Mouse (Mus musculus) intestine, embryonic 15.5 days (tissue): ENCODE measurements around the gene Cox19. TPM values are rescaled to one million over a fixed set of nuclear protein-coding genes. Genes with fewer than 3 reads are reported as not detected.
A peak's percentile ranks its signal among the peaks of the same experiment; 100 is the strongest.
"Not testable (repeated sequence)": the region's sequence is repeated elsewhere in the genome, so short reads cannot be mapped to it uniquely, and the experiment has no call there.

Experiments
- ATAC-seq: fragments of 200-750 bp; cut with Nextera tagmentation; 2 replicates; pipeline ENCODE4 v1.8.0; 2017; ENCODE audit warnings: moderate TSS enrichment, moderate library complexity
- H3K27ac ChIP-seq: fragments of 300-500 bp; sonication (generic); 2 replicates; pipeline ENCODE4 v1.5.1; 2015; ENCODE audit warnings: mild to moderate bottlenecking, inconsistent platforms
- H3K27me3 ChIP-seq: fragments of 300-500 bp; sonication (generic); replicated peaks from 2 replicates; pipeline ENCODE4 v1.6.1; 2015; ENCODE audit warnings: inconsistent platforms
- H3K36me3 ChIP-seq: fragments of 300-500 bp; sonication (generic); 2 replicates; pipeline ENCODE4 v1.6.1; 2015; ENCODE audit warnings: inconsistent platforms
- H3K4me1 ChIP-seq: fragments of 300-500 bp; sonication (generic); replicated peaks from 2 replicates; pipeline ENCODE4 v1.6.1; 2015; ENCODE audit warnings: inconsistent platforms
- H3K4me2 ChIP-seq: fragments of 300-500 bp; sonication (generic); replicated peaks from 2 replicates; pipeline ENCODE4 v1.6.1; 2015; ENCODE audit warnings: mild to moderate bottlenecking, inconsistent platforms
- H3K4me3 ChIP-seq: fragments of 300-500 bp; sonication (generic); replicated peaks from 2 replicates; pipeline ENCODE4 v1.5.1; 2015; ENCODE audit warnings: inconsistent platforms
- H3K9ac ChIP-seq: fragments of 300-500 bp; sonication (generic); 2 replicates; pipeline ENCODE4 v1.6.1; 2015; ENCODE audit warnings: inconsistent platforms
- H3K9me3 ChIP-seq: fragments of 300-500 bp; sonication (generic); 2 replicates; pipeline ENCODE4 v1.6.1; 2016; ENCODE audit warnings: inconsistent platforms
- WGBS: fragments of 180-500 bp; shearing (Covaris S2); methylation state at CpG from one replicate; pipeline ENCODE4 v1.1.7; 2015; 5-methylcytosine and 5-hydroxymethylcytosine counted together
- polyA plus RNA-seq: library from polyadenylated mRNA; unstranded; fragments of >200 nt; fragmentation: Nextera tagmentation; extraction: Ambion mirVana; gene quantifications from 2 replicates; pipeline ENCODE4 v1.2.1, GENCODE M21; 2015

The Cox19 gene
- polyA plus RNA-seq = 162 and 168 TPM in 2 replicates

DNA sequence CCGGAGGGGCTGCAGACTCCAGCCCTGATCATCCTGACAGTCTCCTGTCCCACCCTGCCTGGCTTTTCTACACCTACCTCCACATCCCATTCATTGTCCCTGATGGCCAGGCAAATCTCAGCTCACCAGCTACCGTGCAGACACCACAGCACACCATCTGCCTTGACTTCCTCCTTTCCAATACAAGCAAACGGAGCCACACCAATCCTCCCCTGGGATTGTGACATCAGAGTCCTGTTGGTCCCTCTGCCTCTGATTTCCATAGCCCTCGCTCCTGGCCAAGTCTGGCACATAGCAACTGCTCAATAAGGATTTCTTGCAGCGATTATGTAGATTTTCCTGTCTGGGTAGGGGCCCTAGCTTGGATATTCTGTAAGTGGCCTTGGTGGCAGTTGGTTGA is at the start of gene Cox19:
Gene Cox19 (minus strand): TSS at position 285 of the 400 bp plus-strand sequence.
- Histone ChIP-seq H3K4me3 (peak within 1 kb of the TSS; percentile 40), H3K36me3 (no peaks in the 10 kb centered on the region), H3K4me2 (peak within 1 kb of the TSS; percentile 55), H3K27ac (peak within 1 kb of the TSS; percentile 92), H3K9me3 (no peaks in the 10 kb centered on the region), H3K9ac (peak within 1 kb of the TSS; percentile 50), H3K27me3 (no peaks in the 10 kb centered on the region), H3K4me1 (peaks cover 36% of the 10 kb centered on the region)
- 44% methylated on average over 5 of the region's 5 CpGs for WGBS
- no peak for ATAC-seq

DNA sequence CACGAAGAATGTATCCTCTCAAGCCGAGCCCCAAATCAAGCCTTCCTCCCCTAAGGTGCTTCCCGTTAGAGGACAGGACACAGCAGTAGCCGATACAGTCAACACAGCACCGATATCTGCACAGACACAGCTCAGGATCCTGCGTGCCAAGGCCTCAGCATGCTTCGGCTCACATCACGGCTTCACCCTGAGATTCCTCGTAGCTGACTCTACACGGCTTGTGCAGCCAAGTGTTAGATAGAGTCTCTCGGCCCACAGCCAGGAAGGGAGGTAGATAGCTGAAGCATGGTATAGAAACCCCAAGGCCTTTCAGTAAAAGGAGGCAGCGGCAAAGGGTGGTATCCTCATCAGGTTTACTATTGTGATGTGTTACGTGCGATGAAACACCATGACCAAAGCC is 48.8 kb upstream of the Cox19 start:
- no peak for ATAC-seq
- no peak overlapping the region for H3K4me2 ChIP-seq
- H3K36me3 ChIP-seq = no peaks in the 10 kb centered on the region
- no peak overlapping the region for H3K27ac ChIP-seq
- H3K9ac ChIP-seq = no peak overlapping the region
- WGBS = 89% methylated on average over 14 of the region's 14 CpGs
- no peak overlapping the region for H3K4me3 ChIP-seq
- 0 out of 2 replicates have a peak, but pooled peaks cover 7% of the 10 kb centered on the region for H3K4me1 ChIP-seq
- no peaks in the 10 kb centered on the region for H3K27me3 ChIP-seq
- H3K9me3 ChIP-seq = no peaks in the 10 kb centered on the region

DNA sequence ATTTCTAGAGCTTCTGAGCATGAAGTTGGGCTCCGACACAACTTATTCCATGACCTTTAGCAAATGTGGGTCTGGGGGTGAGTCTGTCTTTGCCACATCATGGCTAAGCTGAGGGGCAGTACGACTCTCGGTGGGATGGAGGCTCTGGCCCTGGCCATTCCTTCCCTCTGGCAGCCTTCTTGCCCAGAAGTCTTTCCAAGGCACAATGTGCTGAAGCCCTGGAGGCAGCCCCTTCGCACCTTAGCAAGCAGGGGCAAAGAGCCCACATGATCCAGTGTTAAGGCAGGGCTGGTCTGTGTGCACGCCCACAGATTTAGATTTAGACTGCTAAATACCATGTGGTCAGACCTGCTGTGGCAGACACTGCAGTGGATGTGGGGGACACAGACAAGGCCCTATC is 47.6 kb upstream of the Cox19 start:
- Histone ChIP-seq H3K4me3 (no peak overlapping the region), H3K9ac (no peak overlapping the region), H3K4me2 (no peak overlapping the region), H3K27ac (no peak overlapping the region), H3K27me3 (no peaks in the 10 kb centered on the region), H3K4me1 (0 out of 2 replicates have a peak, but pooled peaks cover 7% of the 10 kb centered on the region), H3K36me3 (no peaks in the 10 kb centered on the region), H3K9me3 (no peaks in the 10 kb centered on the region)
- 75% methylated on average over 5 of the region's 5 CpGs for WGBS
- no peak for ATAC-seq

DNA sequence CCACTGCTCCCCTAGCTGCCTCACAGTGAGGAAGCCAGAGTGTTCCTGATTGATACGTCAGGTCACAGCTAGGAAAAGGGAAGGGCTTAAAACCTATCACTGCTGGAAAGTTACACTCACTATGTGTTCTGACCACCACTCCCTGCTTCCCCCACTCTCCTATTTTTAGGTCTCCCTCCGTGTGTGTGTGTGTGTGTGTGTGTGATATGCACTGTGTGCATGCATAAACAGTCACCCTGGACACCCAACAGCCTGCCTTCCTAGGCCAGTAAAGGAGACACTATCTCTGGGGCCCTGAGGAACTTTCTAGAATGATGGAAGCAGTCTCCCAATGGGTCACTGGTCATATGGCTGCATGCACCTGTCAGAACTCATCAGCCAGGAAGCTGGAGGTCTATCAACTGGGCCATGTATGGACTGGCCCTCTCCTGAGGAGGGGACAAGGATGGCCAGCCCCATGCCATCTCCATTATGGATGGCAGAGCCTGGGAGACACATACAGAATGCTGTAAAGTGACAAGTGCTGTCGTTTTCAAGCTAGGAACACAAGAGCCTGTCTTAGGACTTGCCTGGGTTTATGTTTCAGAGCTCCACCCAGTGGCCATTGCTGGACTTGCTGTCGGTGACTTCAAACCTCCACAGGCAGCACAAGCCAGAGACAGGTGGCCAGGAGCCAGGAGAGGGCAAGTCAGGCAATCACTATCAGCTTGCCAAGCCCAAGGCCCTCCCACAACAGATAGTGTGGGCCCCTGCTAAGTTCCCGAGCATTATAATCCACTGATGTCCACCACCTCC is 46.9 kb upstream of the Cox19 start:
- Histone ChIP-seq H3K9me3 (no peaks in the 10 kb centered on the region), H3K27me3 (no peaks in the 10 kb centered on the region), H3K4me2 (no peak overlapping the region), H3K9ac (no peak overlapping the region), H3K4me1 (0 out of 2 replicates have a peak, but pooled peaks cover 7% of the 10 kb centered on the region), H3K27ac (no peak overlapping the region), H3K36me3 (no peaks in the 10 kb centered on the region), H3K4me3 (no peak overlapping the region)
- whole genome bisulfite sequencing = 31% methylated on average over 5 of the region's 5 CpGs
- peak; percentile 74 for ATAC-seq

DNA sequence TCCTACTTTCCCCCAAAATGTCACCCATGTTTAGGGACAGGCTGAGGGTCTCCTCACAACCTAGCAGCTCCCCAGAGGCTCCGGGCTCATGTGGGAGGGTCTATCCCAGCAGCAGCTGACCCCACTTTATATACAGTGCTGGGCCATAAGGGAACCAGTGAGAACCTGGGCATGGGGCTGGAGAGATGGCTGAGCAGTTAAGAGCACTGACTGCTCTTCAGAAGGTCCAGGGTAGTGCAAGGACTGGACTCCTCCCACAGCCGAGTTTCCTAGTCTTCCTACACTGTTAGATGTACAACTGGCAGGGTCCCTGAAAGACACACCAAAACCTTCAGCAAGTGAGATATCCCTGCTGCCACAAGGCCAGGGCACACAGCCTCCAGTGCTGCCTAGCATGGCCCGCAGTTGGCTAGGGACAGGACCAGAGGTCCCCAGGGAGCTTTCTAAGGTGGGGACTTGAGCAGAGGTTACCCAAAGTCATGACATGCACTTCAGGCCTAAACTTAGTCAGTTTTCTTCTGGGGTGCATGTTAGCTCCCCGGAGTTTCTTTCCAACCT is 46.2 kb upstream of the Cox19 start:
- Histone ChIP-seq H3K27me3 (no peaks in the 10 kb centered on the region), H3K4me3 (no peak overlapping the region), H3K9ac (no peak overlapping the region), H3K9me3 (no peaks in the 10 kb centered on the region), H3K4me1 (0 out of 2 replicates have a peak, but pooled peaks cover 7% of the 10 kb centered on the region), H3K36me3 (no peaks in the 10 kb centered on the region), H3K27ac (no peak overlapping the region), H3K4me2 (no peak overlapping the region)
- no peak for ATAC-seq
- WGBS = 88% methylated on average over 4 of the region's 4 CpGs

DNA sequence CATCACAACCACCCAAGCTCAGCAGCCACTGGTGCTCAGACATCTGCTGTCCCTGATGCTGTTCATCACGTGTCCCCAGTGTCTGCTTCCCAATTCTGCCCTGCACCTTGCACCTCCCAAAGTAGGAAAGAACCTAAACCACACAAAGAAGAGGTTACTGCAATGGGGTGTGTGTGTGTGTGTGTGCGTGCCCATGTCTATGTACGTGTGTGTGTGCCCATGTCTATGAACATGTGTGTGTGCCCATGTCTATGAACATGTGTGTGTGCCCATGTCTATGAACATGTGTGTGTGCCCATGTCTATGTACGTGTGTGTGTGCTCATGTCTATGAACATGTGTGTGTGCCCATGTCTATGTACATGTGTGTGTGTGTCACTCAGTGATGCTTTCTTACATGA is 44.3 kb upstream of the Cox19 start:
- H3K4me2 ChIP-seq = no peak overlapping the region
- H3K9me3 ChIP-seq = no peaks in the 10 kb centered on the region
- no peaks in the 10 kb centered on the region for H3K27me3 ChIP-seq
- no peaks in the 10 kb centered on the region for H3K36me3 ChIP-seq
- H3K4me3 ChIP-seq = no peak overlapping the region
- H3K9ac ChIP-seq = no peak overlapping the region
- 0 out of 2 replicates have a peak, but pooled peaks cover 7% of the 10 kb centered on the region for H3K4me1 ChIP-seq
- WGBS = 89% methylated on average over 4 of the region's 4 CpGs
- ATAC-seq = no peak
- no peak overlapping the region for H3K27ac ChIP-seq

DNA sequence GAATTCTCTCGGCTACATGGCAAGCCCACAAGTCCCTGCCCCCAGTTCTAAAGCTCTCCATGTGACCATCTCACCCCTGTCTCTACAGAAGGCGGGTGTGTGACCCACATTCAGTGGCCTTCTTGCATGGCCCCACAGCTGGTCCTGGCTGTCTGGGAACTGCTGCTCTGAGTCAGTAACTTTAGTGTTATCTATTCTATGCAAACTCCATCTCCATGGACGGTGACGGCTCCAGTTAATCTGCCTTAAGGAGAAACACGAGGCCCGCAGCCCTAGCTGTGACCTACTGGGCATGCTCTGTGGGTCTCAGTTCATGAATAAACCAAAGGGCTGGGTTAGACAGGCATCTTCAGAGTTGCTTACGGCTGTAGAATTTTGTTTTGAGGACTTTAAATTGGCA is 43.2 kb upstream of the Cox19 start:
- no peak for ATAC-seq
- Histone ChIP-seq H3K27me3 (no peaks in the 10 kb centered on the region), H3K9ac (no peak overlapping the region), H3K9me3 (no peaks in the 10 kb centered on the region), H3K4me3 (no peak overlapping the region), H3K27ac (no peak overlapping the region), H3K4me2 (no peak overlapping the region), H3K36me3 (no peaks in the 10 kb centered on the region), H3K4me1 (peaks cover 15% of the 10 kb centered on the region)
- WGBS = 66% methylated on average over 7 of the region's 7 CpGs

DNA sequence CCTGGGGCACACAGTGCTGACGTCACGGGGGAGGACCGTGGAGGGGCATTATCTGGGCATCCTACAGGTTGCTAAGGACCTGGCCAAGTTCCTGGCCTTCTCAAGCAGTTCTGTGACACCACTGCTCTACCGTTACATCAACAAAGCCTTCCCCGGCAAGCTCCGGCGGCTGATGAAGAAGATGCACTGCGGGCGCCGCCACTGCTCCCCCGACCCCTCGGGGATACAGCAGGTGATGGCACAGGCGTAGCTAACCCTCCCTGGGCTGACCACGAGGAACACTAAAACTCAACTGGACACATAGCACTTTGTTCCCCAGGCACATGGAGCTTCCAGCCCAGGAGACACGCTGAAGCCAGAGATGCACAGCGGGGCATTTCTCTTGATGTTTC is 42.0 kb upstream of the Cox19 start:
- Histone ChIP-seq H3K9me3 (no peaks in the 10 kb centered on the region), H3K4me1 (peaks cover 20% of the 10 kb centered on the region), H3K27ac (no peak overlapping the region), H3K9ac (no peak overlapping the region), H3K27me3 (no peaks in the 10 kb centered on the region), H3K4me3 (no peak overlapping the region), H3K36me3 (no peaks in the 10 kb centered on the region), H3K4me2 (no peak overlapping the region)
- no peak for ATAC-seq
- WGBS = 92% methylated on average over 16 of the region's 16 CpGs

DNA sequence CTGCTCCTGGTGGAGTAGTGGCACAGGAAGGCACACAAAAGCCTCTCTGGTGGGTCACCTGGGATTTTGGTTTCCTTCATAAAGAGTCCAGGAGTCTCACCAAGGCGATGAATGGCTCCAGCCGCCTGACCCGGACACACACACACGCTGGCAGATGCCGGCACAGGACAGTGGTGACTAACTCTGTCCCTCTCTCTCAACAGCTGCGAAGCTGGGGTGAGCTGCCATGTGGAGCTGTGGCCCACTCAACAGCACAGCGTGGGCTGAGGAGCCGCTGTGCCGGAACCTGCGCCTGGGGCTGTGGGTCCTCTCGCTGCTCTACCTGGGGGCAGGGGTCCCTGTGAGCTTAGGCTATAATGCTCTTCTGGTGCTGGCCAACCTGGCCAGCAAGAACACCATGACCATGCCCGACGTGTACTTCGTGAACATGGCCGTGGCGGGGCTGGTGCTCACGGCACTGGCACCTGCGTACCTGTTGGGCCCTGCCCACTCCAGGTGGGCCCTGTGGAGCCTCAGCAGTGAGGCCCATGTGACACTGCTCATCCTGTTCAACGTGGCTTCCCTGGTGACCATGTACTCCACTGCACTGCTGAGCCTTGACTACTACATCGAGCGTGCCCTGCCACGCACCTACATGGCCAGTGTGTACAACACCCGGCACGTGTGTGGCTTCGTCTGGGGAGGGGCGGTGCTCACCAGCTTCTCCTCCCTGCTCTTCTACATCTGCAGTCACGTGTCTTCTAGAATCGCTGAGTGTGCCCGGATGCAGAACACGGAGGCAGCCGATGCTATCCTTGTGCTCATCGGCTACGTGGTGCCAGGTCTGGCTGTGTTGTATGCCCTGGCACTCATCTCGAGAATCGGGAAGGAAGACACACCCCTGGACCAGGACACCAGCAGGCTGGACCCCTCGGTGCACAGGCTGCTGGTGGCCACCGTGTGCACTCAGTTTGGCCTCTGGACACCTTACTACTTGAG is 41.3 kb upstream of the Cox19 start:
- no peak overlapping the region for H3K4me3 ChIP-seq
- no peaks in the 10 kb centered on the region for H3K9me3 ChIP-seq
- H3K4me2 ChIP-seq = no peak overlapping the region
- WGBS = 91% methylated on average over 37 of the region's 37 CpGs
- H3K27ac ChIP-seq = no peak overlapping the region
- H3K9ac ChIP-seq = no peak overlapping the region
- no peaks in the 10 kb centered on the region for H3K36me3 ChIP-seq
- peaks cover 22% of the 10 kb centered on the region for H3K4me1 ChIP-seq
- ATAC-seq = no peak
- H3K27me3 ChIP-seq = no peaks in the 10 kb centered on the region

DNA sequence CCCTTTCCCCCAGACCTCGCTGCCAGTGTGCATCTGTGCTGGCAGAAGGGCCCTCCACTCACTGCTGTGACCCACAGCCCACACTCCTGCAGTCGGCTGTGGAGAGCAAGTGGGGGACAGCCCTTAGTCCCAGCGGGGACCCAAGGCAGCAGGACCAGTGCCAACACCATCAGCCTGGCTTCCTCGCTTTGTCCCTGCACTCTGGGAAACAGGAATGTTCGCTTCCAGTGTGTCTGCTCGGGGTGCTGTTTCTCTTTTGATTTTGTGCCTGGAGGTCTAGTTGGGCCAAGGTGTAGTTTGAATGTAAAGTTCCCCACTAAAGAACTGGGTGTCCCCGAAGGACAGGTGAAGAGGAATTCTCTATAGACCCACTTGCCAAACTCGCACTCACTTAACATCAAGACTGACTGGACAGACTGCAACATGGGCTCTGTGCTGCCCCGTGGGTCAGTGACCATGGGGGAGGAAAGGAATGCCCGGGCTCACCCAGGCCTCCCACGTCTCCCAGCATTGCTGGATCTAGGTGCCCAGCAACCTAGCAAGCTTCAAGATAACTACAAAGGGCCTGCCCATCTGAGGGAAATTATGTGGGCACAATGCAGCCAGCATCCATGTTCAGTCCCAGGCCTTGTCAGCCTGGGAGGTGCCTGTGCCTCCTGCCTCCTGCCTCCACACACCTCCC is 40.2 kb upstream of the Cox19 start:
- no peak for ATAC-seq
- WGBS = 77% methylated on average over 11 of the region's 11 CpGs

DNA sequence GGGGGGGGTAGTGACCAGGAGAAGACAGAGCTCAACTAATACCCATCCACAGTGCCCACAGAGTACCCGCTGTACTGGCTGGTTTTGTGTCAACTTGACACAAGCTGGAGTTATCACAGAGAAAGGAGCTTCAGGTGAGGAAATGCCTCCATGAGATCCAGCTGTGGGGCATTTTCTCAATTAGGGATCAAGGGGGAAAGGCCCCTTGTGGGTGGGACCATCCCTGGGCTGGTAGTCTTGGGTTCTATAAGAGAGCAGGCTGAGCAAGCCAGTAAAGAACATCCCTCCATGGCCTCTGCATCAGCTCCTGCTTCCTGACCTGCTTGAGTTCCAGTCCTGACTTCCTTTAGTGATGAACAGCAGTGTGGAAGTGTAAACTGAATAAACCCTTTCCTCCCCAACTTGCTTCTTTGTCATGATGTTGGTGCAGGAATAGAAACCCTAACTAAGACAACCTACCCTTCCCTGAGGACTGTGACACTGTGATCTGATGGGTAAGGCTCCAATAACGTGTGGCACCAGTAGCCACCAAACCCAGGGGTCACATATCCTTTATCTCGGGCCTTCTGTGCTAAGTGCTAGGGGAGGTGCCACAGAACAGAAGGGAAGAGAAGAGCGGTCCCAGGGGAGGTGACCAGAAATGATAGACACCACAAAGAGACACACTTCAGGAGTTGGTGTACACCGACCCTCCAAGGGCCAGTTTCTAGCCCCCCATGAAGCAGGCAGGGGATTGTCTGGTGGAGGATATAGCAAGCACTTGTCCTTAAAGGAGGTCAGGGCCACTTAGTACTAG is 39.3 kb upstream of the Cox19 start:
- WGBS = 78% methylated on average over 5 of the region's 5 CpGs
- H3K36me3 ChIP-seq, H3K27ac ChIP-seq, H3K4me3 ChIP-seq, H3K27me3 ChIP-seq, ATAC-seq, H3K9me3 ChIP-seq, H3K9ac ChIP-seq, H3K4me2 ChIP-seq: not testable (repeated sequence)
- peaks cover 22% of the 10 kb centered on the region for H3K4me1 ChIP-seq

More for the DNA sequence above, 40.2 kb upstream of the Cox19 start:
- H3K27ac ChIP-seq = no peak overlapping the region
- H3K27me3 ChIP-seq = no peaks in the 10 kb centered on the region
- H3K4me3 ChIP-seq = no peak overlapping the region
- peaks cover 22% of the 10 kb centered on the region for H3K4me1 ChIP-seq
- H3K9ac ChIP-seq = no peak overlapping the region
- no peaks in the 10 kb centered on the region for H3K9me3 ChIP-seq
- no peak overlapping the region for H3K4me2 ChIP-seq
- no peaks in the 10 kb centered on the region for H3K36me3 ChIP-seq
